Mouse (Mus musculus) midbrain, postnatal 0 days (tissue): Measurements from ENCODE around the gene Plekhg5. TPM values are rescaled to one million over a fixed set of nuclear protein-coding genes. Genes with fewer than 3 reads are reported as not detected.

Experiments
- ATAC-seq: fragments of 200-750 bp; cut with Nextera tagmentation; 2 replicates; pipeline ENCODE4 v1.8.0; 2017; ENCODE audit warnings: moderate number of reproducible peaks, mild to moderate bottlenecking, moderate TSS enrichment, moderate library complexity; ENCODE audit not compliant: low FRiP score
- DNase-seq: peaks from one replicate; pipeline ENCODE4 v3.0.0-alpha.2; 2015; ENCODE audit warnings: low spot score
- H3K27ac ChIP-seq: fragments of 300-500 bp; sonication (generic); 2 replicates; pipeline ENCODE4 v1.5.1; 2014; ENCODE audit warnings: low read depth, mild to moderate bottlenecking, low read length, mixed read lengths
- H3K27me3 ChIP-seq: fragments of 300-500 bp; sonication (generic); 2 replicates; pipeline ENCODE4 v1.6.1; 2014; ENCODE audit warnings: low read length, control low read depth, mixed read lengths; ENCODE audit not compliant: insufficient read depth
- H3K36me3 ChIP-seq: fragments of 300-500 bp; sonication (generic); 2 replicates; pipeline ENCODE4 v1.6.1; 2014; ENCODE audit warnings: low read length, control low read depth, mixed read lengths; ENCODE audit not compliant: insufficient read depth
- H3K4me1 ChIP-seq: fragments of 300-500 bp; sonication (generic); 2 replicates; pipeline ENCODE4 v1.6.1; 2014; ENCODE audit warnings: mild to moderate bottlenecking, control low read depth, antibody characterized with exemption, low read length, mixed read lengths; ENCODE audit not compliant: insufficient read depth
- H3K4me2 ChIP-seq: fragments of 300-500 bp; sonication (generic); 2 replicates; pipeline ENCODE4 v1.6.1; 2014; ENCODE audit warnings: low read depth, mild to moderate bottlenecking, low read length, mixed read lengths; ENCODE audit not compliant: poor library complexity, severe bottlenecking
- H3K4me3 ChIP-seq: fragments of 300-500 bp; sonication (generic); 2 replicates; pipeline ENCODE4 v1.5.1; 2014; ENCODE audit warnings: low read depth, mild to moderate bottlenecking, low read length, moderate library complexity
- H3K9ac ChIP-seq: fragments of 300-500 bp; sonication (generic); replicated peaks from 2 replicates; pipeline ENCODE4 v1.6.1; 2014; ENCODE audit warnings: mild to moderate bottlenecking, low read length, moderate library complexity, mixed read lengths; ENCODE audit not compliant: poor library complexity, severe bottlenecking
- H3K9me3 ChIP-seq: fragments of 300-500 bp; sonication (generic); 2 replicates; pipeline ENCODE4 v1.6.1; 2016; ENCODE audit warnings: low read length, control low read depth
- CTCF ChIP-seq: IDR thresholded peaks from 2 replicates; pipeline ENCODE4 v1.5.1; 2016; ENCODE audit warnings: antibody characterized with exemption, mild to moderate bottlenecking
- WGBS: fragments of 180-500 bp; shearing (Covaris S2); extraction: QIAGEN DNeasy Blood & Tissue Kit; methylation state at CpG from one replicate; pipeline ENCODE4 v1.1.7; 2014; 5-methylcytosine and 5-hydroxymethylcytosine counted together
- polyA plus RNA-seq: library from polyadenylated mRNA; unstranded; fragments of >200 nt; fragmentation: Nextera tagmentation; extraction: Ambion mirVana; gene quantifications from 2 replicates; pipeline ENCODE4 v1.2.1, GENCODE M21; 2015
- total RNA-seq: library from RNA; depleted of rRNA; stranded (reverse); fragments of >200 nt; gene quantifications from 2 replicates; pipeline ENCODE4 v1.2.3, GENCODE M21; 2014; rRNA removed

Plekhg5 gene
- total and polyA plus RNA-seq, 2 experiments from 2014 or later: 13.0 to 33.5 TPM

DNA sequence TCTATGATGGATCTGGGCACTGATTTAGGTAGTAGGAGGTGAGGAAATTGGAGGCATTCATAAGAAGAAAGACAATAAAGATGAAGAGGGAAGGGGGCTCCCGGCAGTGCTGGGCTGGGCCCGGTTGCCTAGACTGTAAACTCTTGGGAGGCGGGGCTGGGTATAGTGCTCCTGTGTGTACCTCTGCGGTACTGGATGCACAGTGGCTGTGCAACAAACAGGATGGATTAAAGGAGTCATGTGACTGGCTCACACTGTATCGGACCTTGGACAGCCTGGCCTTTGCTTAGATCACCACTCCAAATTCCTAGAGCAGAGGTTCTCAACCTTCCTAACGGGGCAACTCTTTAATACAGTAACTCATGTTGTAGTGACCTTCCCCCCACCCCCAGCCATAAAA is 89.3 kb downstream of the Plekhg5 start:
- no peak for TF ChIP-seq CTCF
- no peak for ATAC-seq
- DNase-seq: no peak
- no peaks in the 10 kb centered on the region for H3K9me3 ChIP-seq
- peaks cover 4% of the 10 kb centered on the region; the same call in 1 of the 2 replicates for H3K4me1 ChIP-seq
- peaks cover 53% of the 10 kb centered on the region for H3K27me3 ChIP-seq
- H3K4me3 ChIP-seq: no peak overlapping the region
- H3K36me3 ChIP-seq: no peaks in the 10 kb centered on the region
- no peak overlapping the region for H3K9ac ChIP-seq
- no peak overlapping the region for H3K4me2 ChIP-seq
- 81% methylated on average over 6 of the region's 6 CpGs for WGBS
- no peak overlapping the region for H3K27ac ChIP-seq

DNA sequence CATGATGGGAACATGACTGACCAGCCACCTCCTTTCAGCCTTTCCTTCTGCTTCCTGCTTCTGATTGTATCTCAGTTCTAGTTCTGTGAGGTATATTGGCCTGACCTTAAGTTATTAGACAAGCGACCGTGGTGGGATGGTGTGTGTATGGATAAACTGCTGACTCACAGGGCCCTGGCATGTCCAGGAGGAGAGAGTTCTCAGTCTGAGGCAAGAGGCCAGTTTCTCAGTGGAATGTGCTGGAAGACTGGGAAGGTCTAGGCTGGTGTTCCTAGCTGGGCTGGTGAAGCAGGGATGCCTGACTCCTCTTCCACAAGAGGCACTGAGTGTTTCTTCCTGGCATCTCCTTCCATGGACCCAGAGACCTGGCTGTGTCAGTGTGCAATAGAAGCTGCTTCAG is 90.5 kb downstream of the Plekhg5 start:
- Histone ChIP-seq H3K4me1 (peaks cover 4% of the 10 kb centered on the region; the same call in 1 of the 2 replicates), H3K9me3 (no peaks in the 10 kb centered on the region), H3K36me3 (no peaks in the 10 kb centered on the region), H3K4me2 (no peak overlapping the region), H3K4me3 (no peak overlapping the region), H3K9ac (no peak overlapping the region), H3K27me3 (peaks cover 47% of the 10 kb centered on the region), H3K27ac (no peak overlapping the region)
- DNase-seq: no peak
- TF ChIP-seq CTCF: no peak
- WGBS: 96% methylated on average over 2 of the region's 2 CpGs
- no peak for ATAC-seq

Other genes with a start within 250 kb of the Plekhg5 start
- 153 and 177 TPM in 2 replicates for gene Camta1, start 210.6 kb upstream of the Plekhg5 start, total RNA-seq
- gene Camta1, start 210.6 kb upstream of the Plekhg5 start, polyA plus RNA-seq: 130 and 140 TPM in 2 replicates
- 83.2 and 88.5 TPM in 2 replicates for gene Dnajc11, start 138.8 kb upstream of the Plekhg5 start, total RNA-seq
- gene Dnajc11, start 138.8 kb upstream of the Plekhg5 start, polyA plus RNA-seq: 73.7 and 75.9 TPM in 2 replicates
- gene Thap3, start 83.5 kb upstream of the Plekhg5 start, total RNA-seq: 13.8 and 21.1 TPM in 2 replicates
- gene Thap3, start 83.5 kb upstream of the Plekhg5 start, polyA plus RNA-seq: 42.7 and 45.7 TPM in 2 replicates
- 17.2 and 18.3 TPM in 2 replicates for gene Phf13, start 76.2 kb upstream of the Plekhg5 start, total RNA-seq
- 16.6 and 17.1 TPM in 2 replicates for gene Phf13, start 76.2 kb upstream of the Plekhg5 start, polyA plus RNA-seq
- 9.0 and 13.2 TPM in 2 replicates for gene Klhl21, start 63.7 kb upstream of the Plekhg5 start, total RNA-seq
- 3.5 and 4.1 TPM in 2 replicates for gene Klhl21, start 63.7 kb upstream of the Plekhg5 start, polyA plus RNA-seq
- gene Zbtb48, start 44.8 kb upstream of the Plekhg5 start, total RNA-seq: 7.8 and 8.9 TPM in 2 replicates
- 17.0 and 20.6 TPM in 2 replicates for gene Zbtb48, start 44.8 kb upstream of the Plekhg5 start, polyA plus RNA-seq
- gene Tas1r1, start 33.9 kb upstream of the Plekhg5 start, total RNA-seq: 0.11 and 1.5 TPM in 2 replicates
- 1.6 TPM in 2 replicates for gene Tas1r1, start 33.9 kb upstream of the Plekhg5 start, polyA plus RNA-seq
- gene Nol9, start 33.2 kb upstream of the Plekhg5 start, total RNA-seq: 22.5 and 27.4 TPM in 2 replicates
- 17.5 and 19.0 TPM in 2 replicates for gene Nol9, start 33.2 kb upstream of the Plekhg5 start, polyA plus RNA-seq
- gene Tnfrsf25, start 43.4 kb downstream of the Plekhg5 start, total RNA-seq: 0.99 and 2.0 TPM in 2 replicates
- gene Tnfrsf25, start 43.4 kb downstream of the Plekhg5 start, polyA plus RNA-seq: 0.38 and 0.49 TPM in 2 replicates
- 0.22 and 0.42 TPM in 2 replicates for gene Espn, start 79.9 kb downstream of the Plekhg5 start, total RNA-seq
- gene Espn, start 79.9 kb downstream of the Plekhg5 start, polyA plus RNA-seq: 0.22 and 0.53 TPM in 2 replicates
- not detected in 2 replicates for gene Hes2, start 86.4 kb downstream of the Plekhg5 start, total RNA-seq
- not detected in 2 replicates for gene Hes2, start 86.4 kb downstream of the Plekhg5 start, polyA plus RNA-seq
- 228 and 259 TPM in 2 replicates for gene Acot7, start 105.6 kb downstream of the Plekhg5 start, total RNA-seq
- 510 and 544 TPM in 2 replicates for gene Acot7, start 105.6 kb downstream of the Plekhg5 start, polyA plus RNA-seq
- 138 and 149 TPM in 2 replicates for gene Gpr153, start 201.7 kb downstream of the Plekhg5 start, total RNA-seq
- 20.1 and 21.2 TPM in 2 replicates for gene Gpr153, start 201.7 kb downstream of the Plekhg5 start, polyA plus RNA-seq
- gene Hes3, start 219.2 kb downstream of the Plekhg5 start, total RNA-seq: not detected in 2 replicates
- 0.19 and 0.36 TPM in 2 replicates for gene Hes3, start 219.2 kb downstream of the Plekhg5 start, polyA plus RNA-seq
- gene Icmt, start 224.7 kb downstream of the Plekhg5 start, total RNA-seq: 34.6 and 38.9 TPM in 2 replicates
- gene Icmt, start 224.7 kb downstream of the Plekhg5 start, polyA plus RNA-seq: 15.7 and 17.9 TPM in 2 replicates
- 7.6 and 15.2 TPM in 2 replicates for gene Rnf207, start 246.5 kb downstream of the Plekhg5 start, total RNA-seq
- gene Rnf207, start 246.5 kb downstream of the Plekhg5 start, polyA plus RNA-seq: 7.2 and 8.8 TPM in 2 replicates